Mouse (Mus musculus) liver, embryonic 12.5 days (tissue): ENCODE data around the gene Ipo5. TPM values are rescaled to one million over a fixed set of nuclear protein-coding genes. Genes with fewer than 3 reads are reported as not detected.

Source experiments
- ATAC-seq: fragments of 200-750 bp; cut with Nextera tagmentation; 2 replicates; pipeline ENCODE4 v1.8.0; 2017; ENCODE audit warnings: moderate number of reproducible peaks, mild to moderate bottlenecking, moderate library complexity
- H3K27ac ChIP-seq: fragments of 300-500 bp; sonication (generic); 2 replicates; pipeline ENCODE4 v1.5.1; 2016; ENCODE audit warnings: mild to moderate bottlenecking
- H3K27me3 ChIP-seq: fragments of 300-500 bp; sonication (generic); replicated peaks from 2 replicates; pipeline ENCODE4 v1.6.1; 2016; ENCODE audit warnings: mild to moderate bottlenecking, moderate library complexity
- H3K36me3 ChIP-seq: fragments of 300-500 bp; sonication (generic); 2 replicates; pipeline ENCODE4 v1.6.1; 2016; ENCODE audit warnings: mild to moderate bottlenecking, moderate library complexity
- H3K4me1 ChIP-seq: fragments of 300-500 bp; sonication (generic); 2 replicates; pipeline ENCODE4 v1.6.1; 2016
- H3K4me2 ChIP-seq: fragments of 300-500 bp; sonication (generic); 2 replicates; pipeline ENCODE4 v1.6.1; 2016; ENCODE audit warnings: mild to moderate bottlenecking, moderate library complexity
- H3K4me3 ChIP-seq: fragments of 300-500 bp; sonication (generic); 2 replicates; pipeline ENCODE4 v1.5.1; 2016; ENCODE audit warnings: mild to moderate bottlenecking, moderate library complexity
- H3K9ac ChIP-seq: fragments of 300-500 bp; sonication (generic); 2 replicates; pipeline ENCODE4 v1.6.1; 2016; ENCODE audit warnings: mild to moderate bottlenecking, moderate library complexity
- H3K9me3 ChIP-seq: fragments of 300-500 bp; sonication (generic); replicated peaks from 2 replicates; pipeline ENCODE4 v1.6.1; 2016; ENCODE audit warnings: mild to moderate bottlenecking, moderate library complexity
- WGBS: fragments of 180-500 bp; shearing (Covaris S2); methylation state at CpG from one replicate; pipeline ENCODE4 v1.1.7; 2016; ENCODE audit not compliant: insufficient replicate concordance; 5-methylcytosine and 5-hydroxymethylcytosine counted together
- polyA plus RNA-seq: library from polyadenylated mRNA; unstranded; fragments of >200 nt; fragmentation: Nextera tagmentation; extraction: Ambion mirVana; gene quantifications from 2 replicates; pipeline ENCODE4 v1.2.1, GENCODE M21; 2016

Ipo5 gene
- polyA plus RNA-seq, 1 experiment from 2014 or later, result 87.3 TPM

DNA sequence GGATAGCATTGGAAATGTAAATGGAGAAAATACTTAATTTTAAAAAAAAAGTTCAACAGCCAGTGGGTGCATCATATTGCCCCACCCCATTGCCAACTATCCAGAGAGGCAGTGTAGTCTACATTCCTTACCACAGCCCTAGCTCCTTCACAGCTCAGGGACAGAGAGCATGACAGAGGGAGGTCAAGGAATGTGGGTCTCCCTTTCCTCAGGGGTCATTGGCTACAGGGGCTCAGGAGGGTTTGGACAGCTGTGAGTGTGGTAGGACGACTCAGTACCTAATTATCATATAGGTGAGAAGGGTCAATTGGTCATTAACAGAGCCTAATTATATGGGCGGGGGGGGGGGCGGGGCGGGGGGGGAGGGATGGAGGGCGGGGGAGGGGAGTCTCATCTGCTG lies 30.4 kb upstream of the Ipo5 start:
- WGBS, result 57% methylated on average over 3 of the region's 5 CpGs
- no peak for ATAC-seq

DNA sequence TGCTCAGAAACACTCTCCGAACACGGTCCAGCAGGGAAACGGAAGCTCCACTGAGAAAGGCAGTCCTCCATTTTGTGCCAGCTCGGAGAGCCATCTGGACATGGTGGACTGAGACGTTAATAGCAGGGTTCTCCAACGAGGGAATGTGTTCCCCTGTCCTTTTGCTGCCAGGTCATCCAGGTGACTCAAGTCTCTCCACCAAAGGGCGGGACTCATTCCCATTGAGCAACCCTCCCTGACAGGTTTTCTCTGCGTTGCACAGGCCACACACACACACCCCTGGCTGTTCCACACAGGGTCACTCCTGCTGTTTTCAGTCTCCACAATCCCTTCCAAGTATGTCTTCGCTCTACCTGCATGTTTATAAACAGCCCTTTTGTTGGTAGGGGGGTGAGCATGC lies 30.0 kb upstream of the Ipo5 start:
- no peak overlapping the region for H3K27ac ChIP-seq
- 0 out of 2 replicates have a peak, but pooled peaks cover 6% of the 10 kb centered on the region for H3K4me1 ChIP-seq
- no peak overlapping the region for H3K9ac ChIP-seq
- peaks cover 3% of the 10 kb centered on the region; the same call in 1 of the 2 replicates for H3K27me3 ChIP-seq
- no peak for ATAC-seq
- H3K4me2 ChIP-seq, result no peak overlapping the region
- H3K4me3 ChIP-seq, result no peak overlapping the region
- WGBS, result 81% methylated on average over 9 of the region's 9 CpGs
- H3K36me3 ChIP-seq, result no peaks in the 10 kb centered on the region
- no peaks in the 10 kb centered on the region for H3K9me3 ChIP-seq

More for the DNA sequence above, 30.4 kb upstream of the Ipo5 start:
- no peaks in the 10 kb centered on the region for H3K9me3 ChIP-seq
- no peak overlapping the region for H3K27ac ChIP-seq
- no peaks in the 10 kb centered on the region for H3K36me3 ChIP-seq
- H3K4me3 ChIP-seq, result no peak overlapping the region
- peaks cover under 1% of the 10 kb centered on the region; the same call in 1 of the 2 replicates for H3K27me3 ChIP-seq
- H3K4me1 ChIP-seq, result 0 out of 2 replicates have a peak, but pooled peaks cover 9% of the 10 kb centered on the region
- no peak overlapping the region for H3K9ac ChIP-seq
- no peak overlapping the region for H3K4me2 ChIP-seq

DNA sequence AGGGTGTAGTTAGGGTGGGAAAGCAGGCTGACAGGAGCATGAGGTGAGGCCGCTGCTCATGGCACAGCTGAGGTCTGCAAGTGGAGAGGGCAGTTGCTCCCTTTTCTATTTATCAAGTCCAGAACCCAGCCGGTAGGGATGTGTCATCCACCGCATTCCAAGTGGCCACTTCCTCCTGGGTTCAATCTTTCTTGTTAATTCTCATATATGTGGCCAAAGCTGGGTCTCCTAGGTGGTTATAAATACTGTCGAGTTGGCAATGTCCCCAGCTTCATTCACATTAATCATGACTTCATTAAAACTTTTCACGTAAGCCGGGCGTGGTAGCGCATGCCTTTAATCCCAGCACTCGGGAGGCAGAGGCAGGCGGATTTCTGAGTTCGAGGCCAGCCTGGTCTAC lies 22.3 kb upstream of the Ipo5 start:
- Histone ChIP-seq H3K4me1 (no peaks in the 10 kb centered on the region), H3K27me3 (peaks cover 3% of the 10 kb centered on the region; the same call in 1 of the 2 replicates), H3K9ac (no peak overlapping the region), H3K27ac (no peak overlapping the region), H3K36me3 (no peaks in the 10 kb centered on the region), H3K9me3 (no peaks in the 10 kb centered on the region), H3K4me2 (no peak overlapping the region), H3K4me3 (no peak overlapping the region)
- WGBS, result 70% methylated on average over 11 of the region's 11 CpGs
- no peak for ATAC-seq

DNA sequence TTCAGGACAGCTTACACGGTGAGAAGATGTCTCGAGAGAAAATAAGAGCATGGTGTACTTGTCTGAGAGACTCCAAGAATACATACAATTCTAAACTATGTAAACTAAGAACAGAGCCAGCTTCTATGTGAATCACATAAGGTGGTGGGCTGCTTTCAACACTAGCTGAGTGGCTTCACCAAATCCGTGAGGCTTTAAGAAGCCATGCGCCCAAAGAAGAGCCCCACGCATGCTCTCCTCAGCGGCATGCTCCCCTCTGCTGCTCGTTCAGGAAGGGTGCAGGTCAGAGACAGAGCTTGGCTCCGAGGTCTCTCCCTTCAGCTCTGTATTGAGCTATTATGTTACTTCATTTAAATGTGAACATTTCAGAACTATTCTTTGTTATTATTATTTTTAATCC lies 18.7 kb upstream of the Ipo5 start:
- WGBS, result 66% methylated on average over 8 of the region's 8 CpGs
- Histone ChIP-seq H3K4me1 (no peaks in the 10 kb centered on the region), H3K27me3 (no peaks in the 10 kb centered on the region), H3K27ac (no peak overlapping the region), H3K9ac (no peak overlapping the region), H3K9me3 (no peaks in the 10 kb centered on the region), H3K4me3 (no peak overlapping the region), H3K36me3 (no peaks in the 10 kb centered on the region), H3K4me2 (no peak overlapping the region)
- ATAC-seq, result no peak

DNA sequence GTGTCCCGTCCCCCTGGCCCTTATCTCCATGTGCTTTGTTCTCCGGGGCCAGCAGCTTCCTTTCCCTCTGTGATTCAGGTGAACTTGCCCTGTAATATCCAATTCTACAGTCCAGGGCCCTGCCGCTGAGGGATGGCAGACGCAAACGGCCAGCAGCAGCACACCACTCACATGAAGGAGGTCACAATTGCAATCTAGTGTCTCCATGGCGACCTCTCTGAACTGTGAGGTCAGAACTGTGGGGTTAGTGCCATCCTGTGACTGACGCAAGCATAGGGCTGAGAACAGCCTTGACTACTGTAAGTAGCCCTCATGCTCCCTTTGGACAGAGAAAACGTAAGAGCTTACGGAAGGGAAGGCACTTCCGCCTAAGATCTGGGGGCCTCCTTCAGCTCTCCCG lies 14.4 kb upstream of the Ipo5 start:
- Histone ChIP-seq H3K27ac (no peak overlapping the region), H3K9ac (no peak overlapping the region), H3K4me2 (no peak overlapping the region), H3K4me1 (no peaks in the 10 kb centered on the region), H3K9me3 (no peaks in the 10 kb centered on the region), H3K36me3 (no peaks in the 10 kb centered on the region), H3K4me3 (no peak overlapping the region), H3K27me3 (no peaks in the 10 kb centered on the region)
- ATAC-seq, result no peak
- WGBS, result 72% methylated on average over 11 of the region's 11 CpGs

DNA sequence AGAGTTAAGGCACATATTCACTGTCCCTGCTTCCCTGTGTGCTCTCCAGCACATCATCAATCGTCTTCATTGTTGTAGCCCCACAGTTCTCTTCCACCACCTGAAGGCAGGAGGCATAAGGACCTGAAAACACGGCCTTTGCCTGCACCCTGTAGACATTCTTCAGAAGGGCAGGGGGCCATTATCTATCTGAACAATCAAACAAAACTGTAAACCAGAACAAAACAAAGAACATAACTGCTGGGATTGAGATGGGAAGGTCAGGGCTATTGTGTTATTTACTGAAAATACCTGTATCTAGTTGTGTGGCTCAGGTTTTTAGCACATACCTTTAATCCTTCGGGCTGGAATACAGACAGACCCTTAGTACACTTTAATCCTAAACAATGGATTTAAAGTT lies 12.1 kb upstream of the Ipo5 start:
- no peak for ATAC-seq
- H3K9ac ChIP-seq, result no peak overlapping the region
- H3K4me1 ChIP-seq, result no peaks in the 10 kb centered on the region
- 59% methylated on average over 3 of the region's 3 CpGs for WGBS
- H3K36me3 ChIP-seq, result no peaks in the 10 kb centered on the region
- no peaks in the 10 kb centered on the region for H3K27me3 ChIP-seq
- H3K9me3 ChIP-seq, result no peaks in the 10 kb centered on the region
- no peak overlapping the region for H3K4me3 ChIP-seq
- H3K27ac ChIP-seq, result no peak overlapping the region
- H3K4me2 ChIP-seq, result no peak overlapping the region

DNA sequence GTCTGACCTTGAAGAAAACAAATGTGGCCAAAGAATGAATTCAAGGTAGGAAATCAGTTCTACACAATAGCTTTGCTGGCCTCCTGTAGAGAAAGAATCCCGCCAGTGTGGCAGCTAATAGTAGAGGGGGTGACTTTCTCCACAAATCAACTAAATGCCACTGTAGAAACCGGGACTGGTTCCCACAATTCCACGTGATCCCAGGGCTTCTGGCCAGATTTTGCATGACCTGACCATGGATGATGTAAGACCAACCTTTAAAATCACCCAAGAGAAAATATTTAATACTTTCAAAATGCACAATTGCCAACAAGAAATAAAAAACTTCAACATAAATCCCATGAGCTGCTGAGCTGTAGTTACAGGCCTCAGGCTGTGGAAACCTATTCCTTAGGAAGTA lies 1.6 kb upstream of the Ipo5 start:
- peak overlapping the region; percentile 96; the same call in 1 of the 2 replicates for H3K4me2 ChIP-seq
- no peak overlapping the region for H3K4me3 ChIP-seq
- H3K27me3 ChIP-seq, result no peaks in the 10 kb centered on the region
- no peaks in the 10 kb centered on the region for H3K9me3 ChIP-seq
- H3K27ac ChIP-seq, result no peak overlapping the region
- H3K36me3 ChIP-seq, result 0 out of 2 replicates have a peak, but pooled peaks cover 5% of the 10 kb centered on the region
- 79% methylated on average over 3 of the region's 3 CpGs for WGBS
- no peak for ATAC-seq
- no peak overlapping the region for H3K9ac ChIP-seq
- peaks cover 28% of the 10 kb centered on the region for H3K4me1 ChIP-seq

DNA sequence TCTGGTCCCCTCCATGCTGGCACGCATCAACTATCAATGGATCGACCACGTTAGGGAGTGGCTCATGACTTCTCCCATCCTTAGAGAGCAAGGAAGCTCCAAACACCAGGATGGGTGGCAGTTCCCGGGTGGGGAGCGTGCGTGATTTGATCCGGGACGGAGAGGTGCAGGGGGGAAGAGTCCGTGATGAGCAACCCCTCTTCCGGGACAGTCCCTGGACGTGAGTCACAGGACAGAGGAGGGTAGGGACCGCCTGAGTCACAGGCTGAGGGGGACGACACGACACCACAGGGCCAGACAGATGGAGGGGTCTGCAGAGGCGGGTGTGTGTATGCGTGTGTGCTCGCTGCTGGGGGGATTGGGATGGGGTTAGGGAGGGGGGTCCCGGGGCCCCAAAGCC lies 704 bp upstream of the Ipo5 start:
- Histone ChIP-seq H3K9me3 (no peaks in the 10 kb centered on the region), H3K27ac (peak overlapping the region; percentile 80), H3K4me1 (peaks cover 33% of the 10 kb centered on the region), H3K4me3 (peak overlapping the region; percentile 89), H3K36me3 (peaks cover 10% of the 10 kb centered on the region; the same call in 1 of the 2 replicates), H3K4me2 (peak overlapping the region; percentile 96), H3K27me3 (no peaks in the 10 kb centered on the region), H3K9ac (peak overlapping the region; percentile 81)
- peak; percentile 65 for ATAC-seq
- WGBS, result under 1% methylated on average over 18 of the region's 18 CpGs

DNA sequence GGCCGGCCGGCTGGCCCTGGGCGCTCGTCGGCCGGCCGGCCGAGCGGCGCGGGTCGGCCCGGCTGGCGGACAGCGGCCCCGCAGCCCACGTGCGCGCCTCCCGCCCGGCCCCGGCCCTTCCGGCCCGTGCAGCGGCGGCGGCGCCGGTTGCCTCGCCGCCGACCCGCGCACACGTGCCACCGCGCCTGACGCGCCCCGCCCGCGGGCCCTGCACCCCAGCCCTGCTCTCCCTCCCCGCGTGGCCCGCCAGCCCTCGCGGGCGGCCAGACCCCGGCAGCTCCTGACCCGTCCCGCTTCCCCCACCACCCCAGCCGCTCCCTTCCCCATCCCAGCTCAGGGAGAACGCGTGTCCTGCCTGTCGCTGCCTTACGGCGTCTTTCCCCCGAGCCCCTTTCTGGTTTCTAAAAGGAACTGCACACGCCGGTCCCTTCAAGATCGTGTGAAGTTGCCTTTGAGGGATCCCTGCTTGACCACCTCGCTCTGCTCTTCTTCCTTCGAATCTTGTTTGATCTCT lies 421 bp downstream of the Ipo5 start:
- ATAC-seq, result peak; percentile 28; the same call in 1 of the 2 replicates

DNA sequence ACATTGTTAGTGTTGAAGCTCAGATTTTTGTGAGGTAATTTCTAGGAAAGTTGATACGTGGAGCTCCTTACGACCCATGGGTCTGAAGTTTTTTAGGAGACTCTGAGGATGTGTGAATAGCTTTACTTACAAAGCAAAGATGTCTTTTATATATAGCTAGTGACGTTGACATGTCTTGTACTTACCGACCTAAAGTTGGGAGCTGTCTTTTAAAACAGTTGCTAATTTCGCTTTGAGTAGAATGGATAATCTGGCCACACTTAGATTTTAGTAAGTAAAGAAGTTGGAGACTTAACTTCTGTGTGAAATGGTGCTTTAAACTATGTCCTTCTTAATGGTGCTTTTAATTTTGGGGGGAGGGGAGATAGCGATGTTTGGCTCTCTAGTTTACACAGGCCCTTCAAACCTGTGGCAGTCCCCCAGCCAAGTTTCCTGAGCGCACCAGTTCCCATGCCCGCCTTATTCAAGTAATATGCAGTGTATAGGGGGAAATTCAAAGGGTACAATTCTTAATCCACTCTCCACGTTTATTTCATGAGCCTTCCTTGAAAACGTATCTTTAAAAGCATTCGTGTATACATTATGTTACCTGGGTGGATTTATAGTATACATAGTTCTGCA lies 1.2 kb downstream of the Ipo5 start:
- Histone ChIP-seq H3K9ac (peak overlapping the region; percentile 90), H3K4me3 (peak overlapping the region; percentile 89), H3K27me3 (no peaks in the 10 kb centered on the region), H3K4me2 (peak overlapping the region; percentile 96), H3K36me3 (peaks cover 23% of the 10 kb centered on the region), H3K9me3 (no peaks in the 10 kb centered on the region), H3K27ac (peak overlapping the region; percentile 84; the same call in 1 of the 2 replicates), H3K4me1 (peaks cover 33% of the 10 kb centered on the region)
- WGBS, result 10% methylated on average over 11 of the region's 11 CpGs
- ATAC-seq, result no peak

More for the DNA sequence above, 421 bp downstream of the Ipo5 start:
- peak overlapping the region; percentile 84 for H3K27ac ChIP-seq
- H3K4me2 ChIP-seq, result peak overlapping the region; percentile 96
- peak overlapping the region; percentile 90 for H3K9ac ChIP-seq
- peaks cover 33% of the 10 kb centered on the region for H3K4me1 ChIP-seq
- H3K9me3 ChIP-seq, result no peaks in the 10 kb centered on the region
- peaks cover 15% of the 10 kb centered on the region; the same call in 1 of the 2 replicates for H3K36me3 ChIP-seq
- H3K4me3 ChIP-seq, result peak overlapping the region; percentile 89
- no peaks in the 10 kb centered on the region for H3K27me3 ChIP-seq
- 1% methylated on average over 36 of the region's 63 CpGs for WGBS

DNA sequence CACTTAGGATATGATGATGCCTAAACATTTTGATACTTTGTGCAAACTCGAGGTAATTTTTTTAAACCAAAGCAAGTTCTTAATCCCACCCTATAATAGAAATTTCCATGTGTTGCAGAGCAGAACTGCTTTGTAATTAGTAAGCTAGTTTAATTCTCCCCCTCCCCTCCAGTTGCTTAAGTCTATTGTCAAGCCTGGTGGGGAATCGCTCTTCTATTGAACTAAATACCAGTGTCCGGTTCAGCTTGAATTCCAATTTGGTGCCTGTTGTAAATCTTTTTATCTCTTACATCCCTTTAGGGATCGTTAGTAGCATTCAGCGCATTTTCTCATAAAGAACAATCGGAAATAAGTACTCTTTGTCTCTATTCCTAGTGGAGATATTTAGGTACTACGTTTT lies 1.9 kb downstream of the Ipo5 start:
- peak overlapping the region; percentile 96 for H3K4me2 ChIP-seq
- no peak for ATAC-seq
- H3K4me3 ChIP-seq, result peak overlapping the region; percentile 89
- peaks cover 30% of the 10 kb centered on the region for H3K36me3 ChIP-seq
- no peaks in the 10 kb centered on the region for H3K27me3 ChIP-seq
- peak overlapping the region; percentile 90 for H3K9ac ChIP-seq
- no peak overlapping the region for H3K27ac ChIP-seq
- no peaks in the 10 kb centered on the region for H3K9me3 ChIP-seq
- H3K4me1 ChIP-seq, result peaks cover 33% of the 10 kb centered on the region
- 56% methylated on average over 7 of the region's 7 CpGs for WGBS

DNA sequence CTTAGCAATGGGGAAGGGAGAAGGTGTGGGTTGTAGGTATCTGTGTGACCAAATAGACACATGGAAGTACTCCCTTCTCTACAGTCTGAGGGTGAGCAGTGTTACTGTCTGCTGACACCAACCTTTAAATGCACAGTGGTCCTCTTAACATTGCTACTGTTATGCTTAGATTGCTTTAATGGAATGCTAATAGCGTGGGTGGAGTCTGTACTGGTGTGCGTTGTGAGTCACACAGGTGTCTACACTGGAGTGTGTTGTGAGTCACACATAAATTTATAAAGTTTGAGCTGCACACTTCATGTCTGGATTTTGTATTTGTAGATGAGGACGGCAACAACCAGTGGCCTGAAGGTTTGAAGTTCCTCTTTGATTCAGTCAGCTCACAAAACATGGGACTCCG lies 10.8 kb downstream of the Ipo5 start:
- Histone ChIP-seq H3K9me3 (no peaks in the 10 kb centered on the region), H3K4me3 (no peak overlapping the region), H3K27me3 (no peaks in the 10 kb centered on the region), H3K4me1 (no peaks in the 10 kb centered on the region), H3K27ac (no peak overlapping the region), H3K4me2 (no peak overlapping the region), H3K9ac (no peak overlapping the region), H3K36me3 (peaks cover 100% of the 10 kb centered on the region)
- 86% methylated on average over 4 of the region's 4 CpGs for WGBS
- no peak for ATAC-seq
